Mouse (Mus musculus) activated CD4-positive, CD25-positive, alpha-beta regulatory T cell, adult 9 weeks (primary cell): Measurements from ENCODE around the gene Ipo11. TPM values are rescaled to one million over a fixed set of nuclear protein-coding genes. Genes with fewer than 3 reads are reported as not detected.

Source experiments
- polyA plus RNA-seq: library from polyadenylated mRNA; unstranded; fragments of 100-300 nt; shearing (Covaris generic); gene quantifications from one replicate; pipeline ENCODE4 v1.2.1, GENCODE M21; 2017

The Ipo11 gene
- polyA plus RNA-seq, result 34.6 TPM

GRCm38 (mm10) chr13:106936256-106937137 is at the start of gene Ipo11:
Gene Ipo11, minus strand, starts transcription at chr13:106936958.

DNA sequence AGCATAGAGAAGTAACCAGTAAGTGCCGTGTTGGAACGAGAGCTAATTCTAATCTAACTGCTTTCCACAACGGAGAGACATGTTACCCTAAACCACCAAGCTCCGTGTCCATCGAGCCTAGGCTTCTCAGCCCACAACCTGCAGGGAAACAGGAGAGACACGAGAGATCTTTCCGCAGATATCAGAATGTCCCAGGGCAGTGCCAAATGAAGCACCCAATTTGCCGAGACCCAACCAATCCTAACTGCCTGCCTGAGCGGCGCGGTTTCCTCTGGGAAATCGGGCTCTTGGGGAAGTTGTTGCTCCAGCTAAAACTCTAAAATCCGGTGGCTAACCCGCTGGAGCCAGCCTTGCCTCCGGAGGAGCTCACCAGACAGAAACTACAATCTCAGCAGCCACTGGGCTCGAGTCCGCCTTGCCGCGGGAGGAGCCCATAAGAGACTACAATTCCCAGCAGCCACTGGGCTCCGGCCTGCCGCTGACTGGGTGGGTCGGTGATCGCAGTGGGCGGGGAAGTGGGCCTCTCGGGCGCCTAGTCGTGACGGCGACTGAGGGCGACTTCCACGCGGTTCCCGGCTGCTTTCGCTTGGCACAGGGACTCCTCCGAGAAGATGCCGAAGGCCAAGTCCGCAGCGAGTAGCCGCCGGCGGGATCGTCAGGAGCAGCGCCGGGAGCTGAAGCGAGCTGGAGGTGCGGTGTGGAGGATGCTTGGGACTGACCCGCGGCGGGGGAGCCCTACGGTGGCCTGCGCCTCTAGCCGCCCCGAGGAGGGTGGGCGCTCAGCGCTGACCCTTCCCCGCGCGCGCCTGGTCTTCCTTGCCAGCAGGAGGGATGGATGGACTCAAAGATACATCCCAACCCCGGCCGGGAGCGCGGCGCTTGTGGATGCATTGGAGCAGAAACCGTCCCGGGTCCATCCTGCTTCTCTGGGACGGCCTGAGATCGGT is 10.1 kb upstream of the Ipo11 start, which contains the start of gene Dimt1:
Gene Dimt1 (plus strand): TSS at position 534 of the 947 bp plus-strand sequence.

Other genes with a start within 250 kb of the Ipo11 start
- 32.2 TPM for gene Dimt1, start 10.2 kb upstream of the Ipo11 start, polyA plus RNA-seq
- 8.3 TPM for gene Kif2a, start 85.2 kb upstream of the Ipo11 start, polyA plus RNA-seq